ENCODE assay signal across 8 mouse cellular contexts in the genomic region with DNA sequence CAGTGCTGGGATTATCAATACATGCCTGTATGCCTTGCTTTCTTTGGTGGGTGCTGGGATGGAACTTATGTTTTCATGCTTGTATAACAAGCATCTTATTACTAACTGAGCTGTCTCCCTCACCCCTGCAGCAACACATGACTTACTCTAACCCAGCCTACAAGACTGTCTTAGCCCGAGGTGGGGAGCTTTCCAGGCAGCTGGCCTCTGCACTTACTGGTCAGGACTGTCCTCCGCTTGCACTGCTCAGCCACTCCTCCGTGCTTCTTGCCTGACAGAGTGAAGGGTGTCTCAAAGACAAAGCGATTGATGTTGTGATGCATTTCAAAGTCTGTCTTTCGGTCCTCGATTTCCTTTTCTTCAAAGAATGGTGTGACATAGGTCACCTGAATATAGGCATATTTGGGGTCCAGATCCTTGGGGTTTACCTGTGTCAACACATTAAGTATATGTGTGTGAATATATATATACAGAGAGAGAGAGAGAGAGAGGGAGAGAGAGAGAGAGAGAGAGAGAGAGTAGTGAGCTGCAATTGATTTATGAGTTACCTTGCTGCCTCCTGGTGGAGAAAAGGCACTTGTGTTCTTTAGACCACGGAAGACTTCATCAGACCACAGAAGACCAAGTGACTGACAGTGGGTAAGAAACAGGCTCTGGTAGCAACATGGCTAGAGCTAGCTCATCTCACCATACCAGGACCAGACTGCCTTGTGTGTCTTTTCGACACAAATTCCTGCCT. TPM values are rescaled to one million over a fixed set of nuclear protein-coding genes. Genes with fewer than 3 reads are reported as not detected.
DNase-seq lines count a peak whose midpoint lies in the region; ATAC-seq and TF ChIP-seq lines count a peak whose summit lies in the region.

No protein-coding gene starts in this region.

- ATAC-seq in lung, embryonic 14.5 days (ENCODE audit: insufficient read depth), result no peak
- ATAC-seq in hematopoietic stem cell, adult 5-6 weeks (replicated peaks in 1 of 2; ENCODE audit: insufficient read depth in 1 of 2, low FRiP score in 2 of 2, low TSS enrichment in 1 of 2, low read depth in 1 of 2, poor library complexity in 2 of 2, severe bottlenecking in 2 of 2), result 0 out of 4 replicates have a peak, but pooled peaks have one; percentile 22 to 25

- H3K36me3 ChIP-seq in lung, embryonic 14.5 days (ENCODE audit: insufficient read depth), result no peaks in the 10 kb centered on the region

- peak; percentile 15 to 18 for DNase-seq in cerebellum, postnatal 14 days
- no peak for DNase-seq in cerebellum, adult 11-12 months
- peak; percentile 47 for DNase-seq in lung, embryonic 14.5 days
- DNase-seq in lung, postnatal 25 days (ENCODE audit: low spot score), result no peak
- DNase-seq in retina, adult 2 months (ENCODE audit: low read depth, low spot score), result peak; percentile 57
- no peak for DNase-seq in heart, postnatal 36 days
- DNase-seq in c-Kit-positive CD71-positive TER-119-positive erythroid progenitor cells, embryonic 14.5 days (ENCODE audit: low spot score), result no peak

- H3K9me3 ChIP-seq in lung, embryonic 14.5 days (ENCODE audit: low read depth, low read length), result no peaks in the 10 kb centered on the region

- H3K27ac ChIP-seq in lung, embryonic 14.5 days (ENCODE audit: low read depth), result no peak overlapping the region

- intact Hi-C loops in heart, postnatal 36 days (cut with DNase I), result loop anchor here (2.0 to 10.0 kb wide), 3 partner anchors 98 to 726 kb away; no protein-coding TSS in a partner anchor

- 62% methylated on average over 8 of the region's 8 CpGs for WGBS in lung, embryonic 14.5 days

- no peaks in the 10 kb centered on the region for H3K27me3 ChIP-seq in lung, embryonic 14.5 days (ENCODE audit: insufficient read depth, low read length)

- H3K9ac ChIP-seq in lung, embryonic 14.5 days, result no peak overlapping the region

- no peak overlapping the region for H3K4me3 ChIP-seq in lung, embryonic 14.5 days (ENCODE audit: low read depth, low read length)

- peak; percentile 55 for TF ChIP-seq CTCF in lung, embryonic 14.5 days (IDR thresholded peaks at IDR 0.05; ENCODE audit: low read depth)

- no peaks in the 10 kb centered on the region for H3K4me1 ChIP-seq in lung, embryonic 14.5 days (ENCODE audit: insufficient read depth)

- no peak overlapping the region for H3K4me2 ChIP-seq in lung, embryonic 14.5 days

RNA-seq across cellular contexts. Expression of a gene that starts 51.1 kb away (rescaled TPM):
- polyA plus RNA-seq in lung, embryonic 14.5 days (2014; fragmentation: Nextera tagmentation; extraction: Ambion mirVana), result not detected in 2 replicates
- not detected in 2 replicates for total RNA-seq in hematopoietic stem cell, adult 5-6 weeks (2017)
- not detected for total RNA-seq in heart, postnatal 36 days (2021)

Comparison
In these comparisons a context has a peak if more than half of its experiments do, and no peak if none do; other contexts are left out.
1. DNase-seq: peak in cerebellum, postnatal 14 days (2 of 2), lung, embryonic 14.5 days (single experiment) and retina, adult 2 months (single experiment); none in cerebellum, adult 11-12 months (single experiment), lung, postnatal 25 days (single experiment), heart, postnatal 36 days (0 of 2) and c-Kit-positive CD71-positive TER-119-positive erythroid progenitor cells, embryonic 14.5 days (single experiment).